Mouse (Mus musculus) ES-E14 (cell line): ENCODE data around the gene Chid1. TPM values are rescaled to one million over a fixed set of nuclear protein-coding genes. Genes with fewer than 3 reads are reported as not detected.

Experiments
- DNase-seq: peaks from one replicate; pipeline ENCODE4 v3.0.0-alpha.2; 2013; ENCODE audit warnings: low read depth, low spot score
- H3K27ac ChIP-seq: 2 replicates; pipeline ENCODE4 v1.5.1; 2012; ENCODE audit warnings: low read depth, mild to moderate bottlenecking, low read length, moderate library complexity, mixed read lengths; ENCODE audit not compliant: poor library complexity, insufficient read depth, severe bottlenecking
- H3K36me3 ChIP-seq: 2 replicates; pipeline ENCODE4 v1.6.1; 2012; ENCODE audit warnings: mild to moderate bottlenecking, low read length, moderate library complexity, mixed read lengths; ENCODE audit not compliant: control insufficient read depth, poor library complexity, insufficient read depth, severe bottlenecking
- H3K4me1 ChIP-seq, 2 experiments: fragments of 150-350 bp in 1 of 2; sonication (generic) in 1 of 2; 2 replicates each; pipeline ENCODE4 v1.6.1; 2012; ENCODE audit warnings: low read length in 2 of 2, mild to moderate bottlenecking in 1 of 2, mixed read lengths in 1 of 2; ENCODE audit not compliant: control insufficient read depth in 2 of 2, insufficient read depth in 2 of 2, poor library complexity in 1 of 2
- H3K4me3 ChIP-seq, 2 experiments: fragments of 150-350 bp in 1 of 2; sonication (generic) in 1 of 2; 2 replicates each; pipeline ENCODE4 v1.5.1; 2012; ENCODE audit warnings: low read length in 2 of 2, low read depth in 1 of 2, mild to moderate bottlenecking in 1 of 2, mixed read lengths in 1 of 2; ENCODE audit not compliant: insufficient read depth in 1 of 2, poor library complexity in 1 of 2, severe bottlenecking in 1 of 2
- H3K9ac ChIP-seq: 2 replicates; pipeline ENCODE4 v1.6.1; 2012; ENCODE audit warnings: low read depth, mild to moderate bottlenecking, low read length, mixed read lengths; ENCODE audit not compliant: poor library complexity, insufficient read depth, severe bottlenecking
- H3K9me3 ChIP-seq: fragments of 150-350 bp; sonication (generic); 2 replicates; pipeline ENCODE4 v1.6.1; 2012; ENCODE audit warnings: low read depth, mild to moderate bottlenecking, low read length; ENCODE audit not compliant: control insufficient read depth, insufficient read depth
- CHD2 ChIP-seq: IDR thresholded peaks from 2 replicates; pipeline ENCODE4 v1.6.1; 2014; ENCODE audit warnings: mild to moderate bottlenecking, low read depth, low read length, inconsistent platforms
- HCFC1 ChIP-seq: IDR thresholded peaks from 2 replicates; pipeline ENCODE4 v1.6.1; 2012; ENCODE audit warnings: low read length, inconsistent platforms, borderline replicate concordance; ENCODE audit not compliant: insufficient read depth
- MAFK ChIP-seq: IDR thresholded peaks from 2 replicates; pipeline ENCODE4 v1.6.1; 2014; ENCODE audit warnings: mild to moderate bottlenecking, low read depth, low read length, inconsistent platforms; ENCODE audit not compliant: insufficient read depth
- ZC3H11A ChIP-seq: IDR thresholded peaks from 2 replicates; pipeline ENCODE4 v1.6.1; 2012; ENCODE audit warnings: low read depth, mild to moderate bottlenecking, inconsistent platforms, low read length, borderline replicate concordance
- ZNF384 ChIP-seq: IDR thresholded peaks from 2 replicates; pipeline ENCODE4 v1.6.1; 2012; ENCODE audit warnings: low read depth, low read length, inconsistent platforms
- in situ Hi-C, 2 experiments: fragments of 600-800 bp; cut with MboI; formaldehyde crosslinking; loops; one replicate each; pipeline ENCODE4 v1.15.1; 2025; ENCODE audit warnings: low sequenced_read_pairs in 2 of 2, inconsistent platforms in 1 of 2; ENCODE audit not compliant: unreplicated experiment in 2 of 2
- total RNA-seq: library from RNA; depleted of rRNA; stranded (reverse); fragments of 300-350 nt; gene quantifications from 2 replicates; pipeline ENCODE4 v1.2.3, GENCODE M21; 2012

Chid1 gene
- total RNA-seq, 1 experiment, result 30.1 TPM

DNA sequence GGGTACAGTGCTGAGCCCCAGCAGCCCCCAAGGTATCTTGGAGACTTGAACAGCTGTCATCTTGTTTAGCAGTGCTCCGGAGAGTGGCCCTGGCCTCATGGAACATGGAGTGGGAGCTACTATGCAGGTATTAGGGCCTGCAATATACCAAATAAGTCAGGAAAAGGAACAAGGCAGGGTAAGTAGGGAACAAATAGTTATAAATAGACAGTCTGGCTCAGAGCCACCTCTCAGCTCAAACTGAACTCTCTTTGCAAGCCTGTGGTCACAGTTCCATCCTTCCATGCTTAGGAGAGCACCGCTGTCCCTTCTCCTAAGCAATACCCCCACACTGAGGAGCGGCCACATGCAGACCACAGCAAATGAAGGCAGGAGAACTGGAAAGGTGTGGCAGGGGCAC lies 42.1 kb downstream of the Chid1 start:
- in situ Hi-C loops, result no loop called here
- H3K36me3 ChIP-seq, result peaks cover 6% of the 10 kb centered on the region; the same call in 1 of the 2 replicates

DNA sequence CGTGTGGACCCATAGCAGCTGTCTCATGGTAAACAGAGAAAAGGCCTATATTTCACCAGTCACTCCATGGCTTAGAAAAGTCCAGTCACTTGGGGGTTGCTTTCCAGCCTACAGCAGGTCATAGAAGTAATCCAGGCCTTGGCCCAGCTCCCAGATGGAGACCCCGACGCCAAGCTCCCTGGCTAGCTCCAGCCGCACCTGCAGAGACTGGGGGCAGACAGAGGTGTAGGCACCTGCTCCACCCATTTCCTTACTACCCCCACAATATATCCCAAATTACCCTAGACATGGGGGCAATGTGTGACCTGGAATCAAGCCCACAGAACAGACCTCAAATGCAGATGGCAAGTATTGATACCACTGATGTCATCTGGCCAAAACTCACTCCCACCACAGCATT lies 43.7 kb downstream of the Chid1 start:
- Histone ChIP-seq H3K9ac (no peak overlapping the region), H3K27ac (no peak overlapping the region), H3K4me3 (no peak overlapping the region), H3K9me3 (no peaks in the 10 kb centered on the region), H3K36me3 (peaks cover 16% of the 10 kb centered on the region; the same call in 1 of the 2 replicates), H3K4me1 (no peaks in the 10 kb centered on the region)
- in situ Hi-C loops, result no loop called here
- DNase-seq, result no peak
- TF ChIP-seq HCFC1 (no peak), ZC3H11A (no peak), ZNF384 (no peak), MAFK (no peak), CHD2 (no peak)

More for the DNA sequence above, 42.1 kb downstream of the Chid1 start:
- no peak overlapping the region for H3K27ac ChIP-seq
- no peak overlapping the region for H3K4me3 ChIP-seq
- no peak for DNase-seq
- H3K9ac ChIP-seq, result no peak overlapping the region
- no peak for TF ChIP-seq CHD2
- H3K9me3 ChIP-seq, result no peaks in the 10 kb centered on the region
- H3K4me1 ChIP-seq, result no peaks in the 10 kb centered on the region

DNA sequence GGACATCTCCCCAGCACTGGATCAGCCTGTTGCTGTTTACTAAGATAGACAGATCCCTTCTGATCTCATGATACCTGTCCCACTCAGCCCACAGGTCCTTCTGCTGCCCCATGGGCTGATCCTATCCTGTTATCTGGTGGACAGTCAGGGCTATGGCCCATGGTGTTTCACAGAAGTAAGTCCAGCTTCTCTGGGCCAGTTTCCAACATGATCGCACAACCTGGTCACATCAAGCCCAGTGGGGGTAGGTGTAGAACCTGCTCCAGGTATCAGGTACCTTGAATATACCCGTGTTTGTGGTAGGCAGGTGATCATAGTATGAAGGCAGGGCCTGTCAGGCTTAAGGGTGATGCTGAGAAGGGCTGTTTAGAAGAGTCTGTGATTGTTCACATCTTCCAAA lies 44.3 kb downstream of the Chid1 start:
- no peaks in the 10 kb centered on the region for H3K4me1 ChIP-seq
- H3K4me3 ChIP-seq, result no peak overlapping the region
- H3K36me3 ChIP-seq, result peaks cover 20% of the 10 kb centered on the region; the same call in 1 of the 2 replicates
- no peak for DNase-seq
- no peaks in the 10 kb centered on the region for H3K9me3 ChIP-seq
- in situ Hi-C loops, result no loop called here
- no peak overlapping the region for H3K27ac ChIP-seq
- TF ChIP-seq CHD2 (no peak), ZNF384 (no peak), MAFK (no peak), ZC3H11A (no peak), HCFC1 (no peak)
- H3K9ac ChIP-seq, result no peak overlapping the region

DNA sequence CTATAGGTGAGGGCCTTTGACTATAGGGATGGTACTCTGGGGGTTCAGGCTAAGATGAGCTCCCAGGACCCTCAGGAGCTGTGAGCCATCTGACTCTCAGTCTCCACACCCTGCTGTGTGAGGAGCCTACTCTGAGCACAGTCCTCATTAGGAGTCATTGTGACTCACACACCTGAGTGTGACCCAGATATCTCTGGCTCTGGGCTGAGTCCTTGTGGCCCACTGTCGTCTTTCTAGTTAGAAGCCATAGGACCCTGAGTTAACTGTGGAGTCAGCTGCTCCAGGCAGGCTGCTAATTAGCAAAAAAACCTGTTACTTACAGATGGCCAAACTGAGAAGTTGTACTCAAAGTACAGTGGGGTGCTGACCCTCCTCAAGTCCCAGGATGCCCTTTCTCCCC lies 45.9 kb downstream of the Chid1 start:
- DNase-seq, result no peak
- Histone ChIP-seq H3K4me3 (no peak overlapping the region), H3K36me3 (peaks cover 20% of the 10 kb centered on the region; the same call in 1 of the 2 replicates), H3K9me3 (no peaks in the 10 kb centered on the region), H3K27ac (no peak overlapping the region), H3K9ac (no peak overlapping the region), H3K4me1 (no peaks in the 10 kb centered on the region)
- in situ Hi-C loops, result no loop called here
- no peak for TF ChIP-seq CHD2
- no peak for TF ChIP-seq MAFK
- no peak for TF ChIP-seq HCFC1
- TF ChIP-seq ZC3H11A, result no peak
- TF ChIP-seq ZNF384, result no peak

DNA sequence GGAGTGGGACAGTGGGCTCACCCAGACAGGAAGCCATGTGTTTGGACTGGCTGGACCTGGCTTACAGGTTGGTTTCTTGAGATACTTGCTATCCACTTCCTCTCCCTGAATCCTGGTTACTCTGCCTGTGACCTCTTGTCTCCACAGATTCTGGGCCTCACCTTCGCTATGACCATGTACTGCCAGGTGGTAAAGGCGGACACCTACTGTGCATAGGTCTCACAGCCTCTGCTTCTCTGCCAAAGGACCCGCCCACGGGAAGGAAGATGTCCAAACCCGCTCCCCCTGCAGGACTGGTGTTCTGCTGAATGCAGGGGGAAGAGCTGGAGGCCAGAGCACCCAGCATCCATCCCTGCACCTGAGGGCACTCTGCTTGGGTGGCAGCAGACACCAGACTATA lies 46.9 kb downstream of the Chid1 start:
- no peaks in the 10 kb centered on the region for H3K9me3 ChIP-seq
- no peak overlapping the region for H3K9ac ChIP-seq
- no peaks in the 10 kb centered on the region for H3K4me1 ChIP-seq
- no peak for DNase-seq
- no peak for TF ChIP-seq HCFC1
- TF ChIP-seq CHD2, result no peak
- no peak for TF ChIP-seq ZNF384
- TF ChIP-seq ZC3H11A, result no peak
- TF ChIP-seq MAFK, result no peak
- H3K27ac ChIP-seq, result no peak overlapping the region
- in situ Hi-C loops, result no loop called here
- H3K4me3 ChIP-seq, result no peak overlapping the region
- H3K36me3 ChIP-seq, result peaks cover 20% of the 10 kb centered on the region; the same call in 1 of the 2 replicates
